Mouse (Mus musculus): ENCODE results near the gene Hist1h2af. TPM values are rescaled to one million over a fixed set of nuclear protein-coding genes. Genes with fewer than 3 reads are reported as not detected.
A peak's percentile ranks its signal among the peaks of the same experiment; 100 is the strongest.
"Not testable (repeated sequence)": the region's sequence is repeated elsewhere in the genome, so short reads cannot be mapped to it uniquely, and the experiment has no call there.

Hist1h2af gene
- polyA plus RNA-seq, 1 experiment from 2014 or later = 2.3 TPM

- peak; percentile 95 for ATAC-seq (replicated peaks; ENCODE audit: insufficient number of reproducible peaks, low FRiP score, low TSS enrichment)
- no peaks in the 10 kb centered on the region for H3K36me3 ChIP-seq (ENCODE audit: control insufficient read depth, insufficient read depth, low read length)
- peak within 1 kb of the TSS; percentile 51 for H3K4me3 ChIP-seq (ENCODE audit: low read depth, low read length)
- H3K4me1 ChIP-seq (ENCODE audit: control insufficient read depth, insufficient read depth, low read length) = no peaks in the 10 kb centered on the region
- peak within 1 kb of the TSS; percentile 71 for H3K9ac ChIP-seq (ENCODE audit: low read depth, low read length)
- H3K27me3 ChIP-seq (ENCODE audit: control insufficient read depth, insufficient read depth, low read length) = no peaks in the 10 kb centered on the region
- H3K27ac ChIP-seq (ENCODE audit: low read depth, low read length) = peak within 1 kb of the TSS; percentile 96
- under 1% methylated on average over 30 of the region's 45 CpGs for WGBS (ENCODE audit: insufficient replicate concordance)
- H3K4me2 ChIP-seq = peak within 1 kb of the TSS; percentile 80
- no peaks in the 10 kb centered on the region for H3K9me3 ChIP-seq (replicated peaks; ENCODE audit: control insufficient read depth, low read length)
Observed at GRCm38 (mm10) chr13:23543965-23544786, 10.5 kb downstream of the Hist1h2af start, which contains the start of gene Hist1h3f. Gene Hist1h3f (plus strand): TSS chr13:23544052.

- H3K4me3 ChIP-seq (ENCODE audit: low read depth, low read length) = peak overlapping the region; percentile 51
- not testable (repeated sequence) for H3K4me1 ChIP-seq (ENCODE audit: control insufficient read depth, insufficient read depth, low read length); ATAC-seq (replicated peaks; ENCODE audit: insufficient number of reproducible peaks, low FRiP score, low TSS enrichment); H3K9ac ChIP-seq (ENCODE audit: low read depth, low read length); H3K36me3 ChIP-seq (ENCODE audit: control insufficient read depth, insufficient read depth, low read length); H3K27me3 ChIP-seq (ENCODE audit: control insufficient read depth, insufficient read depth, low read length); H3K9me3 ChIP-seq (replicated peaks; ENCODE audit: control insufficient read depth, low read length)
- WGBS (ENCODE audit: insufficient replicate concordance) = 0% methylated on average over 11 of the region's 14 CpGs
- peak overlapping the region; percentile 57; the same call in 1 of the 2 replicates for H3K27ac ChIP-seq (ENCODE audit: low read depth, low read length)
- peak overlapping the region; percentile 80 for H3K4me2 ChIP-seq
Observed at GRCm38 (mm10) chr13:23544787-23545120, 11.0 kb downstream of the Hist1h2af start.

GRCm38 (mm10) chr13:23546694-23547093 lies 13.0 kb downstream of the Hist1h2af start:
- WGBS (ENCODE audit: insufficient replicate concordance) = 62% methylated on average over 5 of the region's 5 CpGs
- Histone ChIP-seq H3K4me2 (no peak overlapping the region), H3K9ac (ENCODE audit: low read depth, low read length) (no peak overlapping the region), H3K4me3 (ENCODE audit: low read depth, low read length) (no peak overlapping the region), H3K27ac (ENCODE audit: low read depth, low read length) (no peak overlapping the region), H3K9me3 (replicated peaks; ENCODE audit: control insufficient read depth, low read length) (no peaks in the 10 kb centered on the region), H3K27me3 (ENCODE audit: control insufficient read depth, insufficient read depth, low read length) (no peaks in the 10 kb centered on the region), H3K4me1 (ENCODE audit: control insufficient read depth, insufficient read depth, low read length) (no peaks in the 10 kb centered on the region), H3K36me3 (ENCODE audit: control insufficient read depth, insufficient read depth, low read length) (no peaks in the 10 kb centered on the region)
- no peak for ATAC-seq (replicated peaks; ENCODE audit: insufficient number of reproducible peaks, low FRiP score, low TSS enrichment)

GRCm38 (mm10) chr13:23550761-23551145 lies 17.0 kb downstream of the Hist1h2af start:
- Histone ChIP-seq H3K4me3 (ENCODE audit: low read depth, low read length) (peak overlapping the region; percentile 47), H3K9me3 (replicated peaks; ENCODE audit: control insufficient read depth, low read length) (no peaks in the 10 kb centered on the region), H3K27ac (ENCODE audit: low read depth, low read length) (peak overlapping the region; percentile 89), H3K27me3 (ENCODE audit: control insufficient read depth, insufficient read depth, low read length) (no peaks in the 10 kb centered on the region), H3K4me1 (ENCODE audit: control insufficient read depth, insufficient read depth, low read length) (peaks cover 7% of the 10 kb centered on the region; the same call in 1 of the 2 replicates), H3K36me3 (ENCODE audit: control insufficient read depth, insufficient read depth, low read length) (no peaks in the 10 kb centered on the region), H3K9ac (ENCODE audit: low read depth, low read length) (peak overlapping the region; percentile 77), H3K4me2 (peak overlapping the region; percentile 71)
- 11% methylated on average over 3 of the region's 3 CpGs for whole genome bisulfite sequencing (ENCODE audit: insufficient replicate concordance)
- no peak for ATAC-seq (replicated peaks; ENCODE audit: insufficient number of reproducible peaks, low FRiP score, low TSS enrichment)

GRCm38 (mm10) chr13:23551146-23551834 lies 17.6 kb downstream of the Hist1h2af start, which contains the start of gene Hist1h4f:
Gene Hist1h4f (minus strand): TSS chr13:23551648.
- H3K27me3 ChIP-seq (ENCODE audit: control insufficient read depth, insufficient read depth, low read length); H3K4me1 ChIP-seq (ENCODE audit: control insufficient read depth, insufficient read depth, low read length); H3K9me3 ChIP-seq (replicated peaks; ENCODE audit: control insufficient read depth, low read length); H3K36me3 ChIP-seq (ENCODE audit: control insufficient read depth, insufficient read depth, low read length): not testable (repeated sequence)
- peak within 1 kb of the TSS; percentile 47 for H3K4me3 ChIP-seq (ENCODE audit: low read depth, low read length)
- peak within 1 kb of the TSS; percentile 71 for H3K4me2 ChIP-seq
- peak within 1 kb of the TSS; percentile 89 for H3K27ac ChIP-seq (ENCODE audit: low read depth, low read length)
- peak; percentile 79 for ATAC-seq (replicated peaks; ENCODE audit: insufficient number of reproducible peaks, low FRiP score, low TSS enrichment)
- WGBS (ENCODE audit: insufficient replicate concordance) = under 1% methylated on average over 43 of the region's 47 CpGs
- peak within 1 kb of the TSS; percentile 77 for H3K9ac ChIP-seq (ENCODE audit: low read depth, low read length)

GRCm38 (mm10) chr13:23551931-23552914 lies 18.5 kb downstream of the Hist1h2af start:
- Histone ChIP-seq H3K9ac (ENCODE audit: low read depth, low read length) (peak overlapping the region; percentile 77), H3K9me3 (replicated peaks; ENCODE audit: control insufficient read depth, low read length) (no peaks in the 10 kb centered on the region), H3K27ac (ENCODE audit: low read depth, low read length) (peak overlapping the region; percentile 89), H3K4me1 (ENCODE audit: control insufficient read depth, insufficient read depth, low read length) (peaks cover 7% of the 10 kb centered on the region; the same call in 1 of the 2 replicates), H3K4me2 (peak overlapping the region; percentile 71), H3K36me3 (ENCODE audit: control insufficient read depth, insufficient read depth, low read length) (no peaks in the 10 kb centered on the region), H3K27me3 (ENCODE audit: control insufficient read depth, insufficient read depth, low read length) (no peaks in the 10 kb centered on the region), H3K4me3 (ENCODE audit: low read depth, low read length) (peak overlapping the region; percentile 47)
- ATAC-seq (replicated peaks; ENCODE audit: insufficient number of reproducible peaks, low FRiP score, low TSS enrichment) = no peak
- 49% methylated on average over 8 of the region's 8 CpGs for WGBS (ENCODE audit: insufficient replicate concordance)

GRCm38 (mm10) chr13:23552962-23553361 lies 19.3 kb downstream of the Hist1h2af start, which contains the start of gene Hist1h1d:
Gene Hist1h1d (plus strand): TSS chr13:23553262.
- peaks cover 7% of the 10 kb centered on the region; the same call in 1 of the 2 replicates for H3K4me1 ChIP-seq (ENCODE audit: control insufficient read depth, insufficient read depth, low read length)
- peak within 1 kb of the TSS; percentile 71 for H3K4me2 ChIP-seq
- H3K9me3 ChIP-seq (replicated peaks; ENCODE audit: control insufficient read depth, low read length) = no peaks in the 10 kb centered on the region
- H3K36me3 ChIP-seq (ENCODE audit: control insufficient read depth, insufficient read depth, low read length) = no peaks in the 10 kb centered on the region
- H3K9ac ChIP-seq (ENCODE audit: low read depth, low read length) = peak within 1 kb of the TSS; percentile 49; the same call in 1 of the 2 replicates
- peak within 1 kb of the TSS; percentile 47; the same call in 1 of the 2 replicates for H3K4me3 ChIP-seq (ENCODE audit: low read depth, low read length)
- H3K27ac ChIP-seq (ENCODE audit: low read depth, low read length) = peak within 1 kb of the TSS; percentile 98
- no peak for ATAC-seq (replicated peaks; ENCODE audit: insufficient number of reproducible peaks, low FRiP score, low TSS enrichment)
- no peaks in the 10 kb centered on the region for H3K27me3 ChIP-seq (ENCODE audit: control insufficient read depth, insufficient read depth, low read length)

- 21% methylated on average over 9 of the region's 9 CpGs for WGBS (ENCODE audit: insufficient replicate concordance)
- Histone ChIP-seq H3K27ac (ENCODE audit: low read depth, low read length) (peak overlapping the region; percentile 98), H3K9me3 (replicated peaks; ENCODE audit: control insufficient read depth, low read length) (no peaks in the 10 kb centered on the region)
Observed at GRCm38 (mm10) chr13:23554393-23554792, 20.7 kb downstream of the Hist1h2af start.

More at GRCm38 (mm10) chr13:23554393-23554792, 20.7 kb downstream of the Hist1h2af start:
- H3K9ac ChIP-seq (ENCODE audit: low read depth, low read length) = peak overlapping the region; percentile 93
- ATAC-seq (replicated peaks; ENCODE audit: insufficient number of reproducible peaks, low FRiP score, low TSS enrichment) = no peak
- H3K4me1 ChIP-seq (ENCODE audit: control insufficient read depth, insufficient read depth, low read length) = peaks cover 7% of the 10 kb centered on the region; the same call in 1 of the 2 replicates
- no peaks in the 10 kb centered on the region for H3K27me3 ChIP-seq (ENCODE audit: control insufficient read depth, insufficient read depth, low read length)
- no peaks in the 10 kb centered on the region for H3K36me3 ChIP-seq (ENCODE audit: control insufficient read depth, insufficient read depth, low read length)
- peak overlapping the region; percentile 60 for H3K4me3 ChIP-seq (ENCODE audit: low read depth, low read length)
- peak overlapping the region; percentile 86 for H3K4me2 ChIP-seq
